Mouse (Mus musculus) A20 (cell line): ENCODE measurements at regions not wholly inside any gene's neighbourhood (a gene's known extent, or its start where the extent isn't known, plus 50 kb on each side); places are given as distances from the start of the nearest gene placed in this dataset.

ENCODE experiments used
- DNase-seq: peaks from one replicate; pipeline ENCODE4 v3.0.0-alpha.2; 2011; ENCODE audit warnings: low read depth, low spot score

- peak; percentile 55 for DNase-seq
Measured at GRCm38 (mm10) chr6:25602426-25602825, 88.1 kb downstream of the Gpr37 start.
